Mouse (Mus musculus) hindbrain, postnatal 0 days (tissue): Measurements from ENCODE around the gene Pcbp1. TPM values are rescaled to one million over a fixed set of nuclear protein-coding genes. Genes with fewer than 3 reads are reported as not detected.
A peak's percentile ranks its signal among the peaks of the same experiment; 100 is the strongest.

Experiments used
- ATAC-seq: fragments of 200-750 bp; cut with Nextera tagmentation; 2 replicates; pipeline ENCODE4 v1.8.0; 2017; ENCODE audit warnings: mild to moderate bottlenecking, moderate TSS enrichment, moderate library complexity
- DNase-seq: peaks from one replicate; pipeline ENCODE4 v3.0.0-alpha.2; 2015; ENCODE audit warnings: low spot score
- H3K27ac ChIP-seq: fragments of 300-500 bp; sonication (generic); 2 replicates; pipeline ENCODE4 v1.5.1; 2014; ENCODE audit warnings: mild to moderate bottlenecking
- H3K27me3 ChIP-seq: fragments of 300-500 bp; sonication (generic); 2 replicates; pipeline ENCODE4 v1.6.1; 2014; ENCODE audit warnings: low read length, mixed read lengths; ENCODE audit not compliant: insufficient read depth
- H3K36me3 ChIP-seq: fragments of 300-500 bp; sonication (generic); 2 replicates; pipeline ENCODE4 v1.6.1; 2014; ENCODE audit warnings: low read length, mixed read lengths; ENCODE audit not compliant: insufficient read depth
- H3K4me1 ChIP-seq: fragments of 300-500 bp; sonication (generic); 2 replicates; pipeline ENCODE4 v1.6.1; 2014; ENCODE audit warnings: antibody characterized with exemption, low read length, mixed read lengths; ENCODE audit not compliant: insufficient read depth
- H3K4me2 ChIP-seq: fragments of 300-500 bp; sonication (generic); 2 replicates; pipeline ENCODE4 v1.6.1; 2014; ENCODE audit warnings: low read depth, mild to moderate bottlenecking, low read length, moderate library complexity, mixed read lengths
- H3K4me3 ChIP-seq: fragments of 300-500 bp; sonication (generic); 2 replicates; pipeline ENCODE4 v1.5.1; 2014; ENCODE audit warnings: low read length
- H3K9ac ChIP-seq: fragments of 300-500 bp; sonication (generic); replicated peaks from 2 replicates; pipeline ENCODE4 v1.6.1; 2014; ENCODE audit warnings: mild to moderate bottlenecking, low read length, moderate library complexity, mixed read lengths
- H3K9me3 ChIP-seq: fragments of 300-500 bp; sonication (generic); 2 replicates; pipeline ENCODE4 v1.6.1; 2016; ENCODE audit warnings: low read length, mixed read lengths
- CTCF ChIP-seq: IDR thresholded peaks from 2 replicates; pipeline ENCODE4 v1.5.1; 2016; ENCODE audit warnings: antibody characterized with exemption, control low read depth, low read depth
- WGBS: fragments of 180-500 bp; shearing (Covaris S2); extraction: QIAGEN DNeasy Blood & Tissue Kit; methylation state at CpG from one replicate; pipeline ENCODE4 v1.1.7; 2014; 5-methylcytosine and 5-hydroxymethylcytosine counted together
- polyA plus RNA-seq: library from polyadenylated mRNA; unstranded; fragments of >200 nt; fragmentation: Nextera tagmentation; extraction: Ambion mirVana; gene quantifications from 2 replicates; pipeline ENCODE4 v1.2.1, GENCODE M21; 2015
- total RNA-seq: library from RNA; depleted of rRNA; stranded (reverse); fragments of >200 nt; gene quantifications from 2 replicates; pipeline ENCODE4 v1.2.3, GENCODE M21; 2014

The Pcbp1 gene
- total and polyA plus RNA-seq, 2 experiments from 2014 or later = 61.7 to 300 TPM

GRCm38 (mm10) chr6:86505671-86506070 lies 20.4 kb downstream of the Pcbp1 start:
- no peak overlapping the region for H3K9ac ChIP-seq
- no peaks in the 10 kb centered on the region for H3K36me3 ChIP-seq
- H3K4me1 ChIP-seq = no peaks in the 10 kb centered on the region
- H3K4me3 ChIP-seq = no peak overlapping the region
- no peaks in the 10 kb centered on the region for H3K9me3 ChIP-seq
- no peak overlapping the region for H3K27ac ChIP-seq
- no peaks in the 10 kb centered on the region for H3K27me3 ChIP-seq
- ATAC-seq (no peak), DNase-seq (no peak)
- no peak for TF ChIP-seq CTCF
- 66% methylated on average over 7 of the region's 7 CpGs for WGBS
- H3K4me2 ChIP-seq = no peak overlapping the region

DNA sequence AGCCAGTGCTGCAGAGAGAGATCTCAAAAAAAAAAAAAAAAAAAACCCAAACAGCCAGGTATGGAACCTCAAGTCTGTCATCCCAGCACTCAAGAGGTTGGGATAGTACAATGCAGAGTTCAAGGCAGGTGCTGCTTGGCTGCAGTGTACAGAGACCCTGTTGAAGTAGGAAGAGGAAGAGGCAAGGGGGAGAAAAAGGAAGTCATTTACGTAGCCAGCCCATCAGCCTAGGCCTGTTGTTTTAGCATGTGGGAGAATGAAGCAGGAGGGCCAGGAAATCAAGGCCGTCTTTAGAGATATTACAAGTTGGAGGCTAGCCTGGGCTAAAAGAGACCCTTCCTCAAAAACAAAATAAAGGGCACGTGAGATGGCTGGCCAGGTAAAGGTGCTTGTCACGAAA lies 22.6 kb downstream of the Pcbp1 start:
- H3K36me3 ChIP-seq = no peaks in the 10 kb centered on the region
- no peak overlapping the region for H3K27ac ChIP-seq
- H3K4me2 ChIP-seq = no peak overlapping the region
- DNase-seq = no peak
- no peak overlapping the region for H3K4me3 ChIP-seq
- no peak overlapping the region for H3K9ac ChIP-seq
- H3K27me3 ChIP-seq = no peaks in the 10 kb centered on the region
- H3K9me3 ChIP-seq = no peaks in the 10 kb centered on the region
- no peak for TF ChIP-seq CTCF
- WGBS = 90% methylated on average over 4 of the region's 4 CpGs
- no peak for ATAC-seq
- no peaks in the 10 kb centered on the region for H3K4me1 ChIP-seq

- DNase-seq = no peak
- H3K27ac ChIP-seq = no peak overlapping the region
- WGBS = 73% methylated on average over 5 of the region's 5 CpGs
- ATAC-seq = no peak
- H3K9me3 ChIP-seq = no peaks in the 10 kb centered on the region
- no peak overlapping the region for H3K9ac ChIP-seq
- H3K4me1 ChIP-seq = no peaks in the 10 kb centered on the region
- no peak for TF ChIP-seq CTCF
- H3K36me3 ChIP-seq = no peaks in the 10 kb centered on the region
- no peak overlapping the region for H3K4me3 ChIP-seq
- H3K27me3 ChIP-seq = no peaks in the 10 kb centered on the region
- no peak overlapping the region for H3K4me2 ChIP-seq
Observed at GRCm38 (mm10) chr6:86499571-86500109, 26.5 kb downstream of the Pcbp1 start.

- Histone ChIP-seq H3K4me2 (peak overlapping the region; percentile 30; the same call in 1 of the 2 replicates), H3K9ac (no peak overlapping the region), H3K36me3 (no peaks in the 10 kb centered on the region), H3K4me1 (no peaks in the 10 kb centered on the region), H3K4me3 (no peak overlapping the region), H3K9me3 (no peaks in the 10 kb centered on the region), H3K27ac (no peak overlapping the region), H3K27me3 (no peaks in the 10 kb centered on the region)
- DNase-seq = no peak
- 78% methylated on average over 11 of the region's 11 CpGs for WGBS
- no peak for TF ChIP-seq CTCF
- ATAC-seq = no peak
Observed at GRCm38 (mm10) chr6:86497942-86498732, 28.0 kb downstream of the Pcbp1 start.

DNA sequence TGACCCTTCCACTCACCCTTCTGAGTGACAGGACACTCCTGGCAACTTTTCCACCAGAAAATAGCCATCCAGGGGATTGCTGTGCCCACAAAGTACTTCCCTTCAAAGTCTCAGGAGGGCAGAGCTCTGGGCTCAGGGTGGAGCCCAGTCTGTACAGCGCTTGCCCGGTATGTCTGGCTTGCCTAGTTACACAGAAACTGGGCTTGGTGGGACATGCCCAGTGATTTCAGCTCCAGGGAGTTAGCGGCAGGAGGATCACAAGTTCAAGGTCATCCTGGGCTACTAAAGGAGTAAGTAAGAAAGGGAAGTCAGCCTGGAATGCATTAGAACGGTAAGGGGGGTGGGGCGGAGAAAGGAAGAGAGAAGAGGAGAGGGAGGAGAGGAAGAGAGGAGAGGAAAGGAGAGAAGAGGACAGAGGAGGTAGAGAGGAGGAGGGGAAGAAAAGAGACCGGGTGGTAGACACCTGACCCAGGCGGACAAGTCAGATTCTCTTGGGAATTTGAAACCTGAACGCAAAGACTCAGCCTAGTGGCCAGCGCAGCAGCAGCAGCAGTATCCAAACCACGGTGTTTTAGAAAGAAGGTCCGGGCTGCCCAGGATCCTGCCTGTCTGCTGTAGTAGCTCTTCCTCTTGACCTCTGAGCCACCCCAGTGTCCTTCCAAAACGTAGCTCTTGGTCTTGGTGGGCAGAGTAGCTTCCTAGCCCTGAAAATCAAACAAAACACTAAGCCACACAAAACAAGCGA lies 28.9 kb downstream of the Pcbp1 start:
- peak; percentile 15; the same call in 1 of the 2 replicates for ATAC-seq
- Histone ChIP-seq H3K27me3 (no peaks in the 10 kb centered on the region), H3K27ac (peak overlapping the region; percentile 21), H3K9me3 (no peaks in the 10 kb centered on the region), H3K9ac (0 out of 2 replicates have a peak overlapping the region, but pooled peaks have one; percentile 3), H3K4me1 (no peaks in the 10 kb centered on the region), H3K36me3 (no peaks in the 10 kb centered on the region), H3K4me3 (no peak overlapping the region), H3K4me2 (peak overlapping the region; percentile 30; the same call in 1 of the 2 replicates)
- TF ChIP-seq CTCF = peak; percentile 19; the same call in 1 of the 2 replicates
- peak; percentile 26 for DNase-seq
- WGBS = 29% methylated on average over 13 of the region's 13 CpGs

- peak overlapping the region; percentile 30; the same call in 1 of the 2 replicates for H3K4me2 ChIP-seq
Observed at GRCm38 (mm10) chr6:86496585-86496984, 29.5 kb downstream of the Pcbp1 start.

More at GRCm38 (mm10) chr6:86496585-86496984, 29.5 kb downstream of the Pcbp1 start:
- Histone ChIP-seq H3K27ac (peak overlapping the region; percentile 21; the same call in 1 of the 2 replicates), H3K27me3 (no peaks in the 10 kb centered on the region), H3K36me3 (no peaks in the 10 kb centered on the region), H3K4me1 (no peaks in the 10 kb centered on the region), H3K9me3 (no peaks in the 10 kb centered on the region), H3K4me3 (no peak overlapping the region), H3K9ac (no peak overlapping the region)
- TF ChIP-seq CTCF = no peak
- WGBS = 80% methylated on average over 5 of the region's 5 CpGs
- ATAC-seq (no peak), DNase-seq (no peak)
